Mouse (Mus musculus) CD4-positive, CD25-positive, alpha-beta regulatory T cell (primary cell): ENCODE results near the gene Znrd1as. TPM values are rescaled to one million over a fixed set of nuclear protein-coding genes. Genes with fewer than 3 reads are reported as not detected.

ENCODE experiments used
- polyA plus RNA-seq: library from polyadenylated mRNA; unstranded; fragments of 100-300 nt; shearing (Covaris generic); gene quantifications from one replicate; pipeline ENCODE4 v1.2.1, GENCODE M21; 2017

Znrd1as gene
- 6.6 TPM for polyA plus RNA-seq

GRCm38 (mm10) chr17:36957999-36958743, at the start of gene Znrd1as, which contains the start of gene Znrd1:
Gene Znrd1as (plus strand): TSS chr17:36958592.
Gene Znrd1 (minus strand): TSS chr17:36958559.

DNA sequence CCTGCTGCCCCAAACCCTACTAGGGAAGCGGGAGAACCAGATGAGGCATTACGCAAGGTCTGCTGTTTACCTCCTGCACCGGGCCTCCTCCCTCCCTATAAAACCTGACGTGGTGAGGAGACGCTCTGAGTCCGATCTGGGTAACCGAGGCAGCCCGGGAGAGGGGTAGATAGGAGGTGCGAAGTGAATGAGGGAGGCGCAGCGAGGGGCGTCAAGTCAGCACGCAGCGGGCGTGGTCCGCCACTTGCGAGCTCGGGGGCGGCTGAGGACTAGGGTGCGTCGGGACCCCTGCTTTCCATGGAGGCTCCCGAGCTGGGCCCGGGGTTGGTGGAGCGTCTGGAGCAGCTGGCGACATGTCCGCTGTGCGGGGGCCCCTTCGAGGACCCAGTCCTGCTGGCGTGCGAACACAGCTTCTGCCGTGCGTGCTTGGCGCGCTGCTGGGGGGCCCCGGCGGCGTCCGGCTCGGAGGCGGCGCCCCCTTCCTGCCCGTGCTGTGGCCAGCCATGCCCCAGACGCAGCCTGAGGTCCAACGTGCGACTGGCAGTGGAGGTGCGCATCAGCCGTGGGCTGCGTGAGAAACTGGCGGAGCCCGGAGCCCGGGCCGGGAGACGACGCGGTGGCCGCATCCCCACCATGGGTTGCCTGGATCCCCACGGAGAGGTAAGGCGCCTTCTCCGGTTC, 15.5 kb upstream of the Znrd1as start, which contains the start of gene Rnf39:
TSS of gene Rnf39 (plus strand) at position 128 of the 681 bp plus-strand sequence.

GRCm38 (mm10) chr17:36950981-36951947, 7.1 kb upstream of the Znrd1as start, which contains the start of gene Ppp1r11:
Gene Ppp1r11 (minus strand): TSS chr17:36951741.

DNA sequence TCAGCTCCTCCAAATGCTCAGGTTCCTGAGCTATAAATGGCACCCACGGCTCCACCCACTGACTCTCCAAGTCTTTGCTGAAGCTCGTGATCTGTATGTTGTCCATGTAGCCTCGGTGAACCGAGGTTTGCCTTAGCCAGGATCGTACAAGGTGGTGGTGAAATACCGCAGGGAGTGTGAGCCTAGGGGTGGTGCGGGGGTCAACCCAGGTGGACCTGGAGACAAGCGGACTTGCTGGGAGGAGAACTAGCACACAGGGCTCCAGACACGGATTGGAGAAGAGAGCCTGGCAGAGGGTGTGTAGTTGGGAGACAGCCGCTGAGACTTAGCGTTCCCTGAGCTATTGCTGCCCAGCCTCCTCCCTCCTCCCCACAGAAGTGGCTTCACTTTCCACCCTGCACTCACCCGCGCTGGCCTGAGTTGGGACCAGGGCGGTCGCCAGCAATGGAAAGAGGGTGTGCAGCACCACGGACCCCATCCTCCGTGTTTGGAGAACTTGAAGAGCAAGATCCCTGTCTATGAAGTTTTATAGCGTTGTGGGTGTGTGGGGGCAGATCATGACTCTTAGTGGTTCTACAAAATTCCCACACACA, 22.9 kb downstream of the Znrd1as start, which contains the start of gene 2410137M14Rik:
TSS of gene 2410137M14Rik (minus strand) at position 17 of the 593 bp plus-strand sequence.

DNA sequence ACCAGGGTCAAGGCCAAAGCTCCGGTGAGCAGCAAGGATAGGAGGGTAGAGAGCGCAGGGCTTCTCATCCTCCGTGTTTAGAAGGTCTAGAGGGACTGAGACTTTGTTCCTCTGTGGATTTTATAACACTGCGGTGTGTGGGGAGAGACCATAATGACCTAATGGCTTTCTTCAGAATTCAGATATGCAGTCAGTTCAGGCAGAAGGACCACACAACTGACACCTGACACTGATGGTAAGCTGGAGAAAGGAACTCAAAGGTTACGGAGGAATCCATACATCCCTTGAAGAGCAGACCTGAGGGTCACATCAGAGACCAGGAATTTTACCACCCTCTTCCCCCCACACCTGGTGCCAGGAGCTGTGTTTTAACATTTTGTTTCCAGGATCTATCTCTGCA, 31.0 kb downstream of the Znrd1as start, which contains the start of gene H2-M5:
TSS of gene H2-M5 (minus strand) at position 101 of the 400 bp plus-strand sequence.

GRCm38 (mm10) chr17:37000863-37001262, 42.5 kb downstream of the Znrd1as start, which contains the start of gene Zfp57:
Gene Zfp57 (plus strand): TSS chr17:37001163.

Other genes starting within 250 kb of the Znrd1as start
- gene H2-M10.5, start 185.7 kb upstream of the Znrd1as start, polyA plus RNA-seq: not detected
- not detected for gene H2-M10.6, start 146.4 kb upstream of the Znrd1as start, polyA plus RNA-seq
- gene Trim26, start 121.5 kb upstream of the Znrd1as start, polyA plus RNA-seq: 133 TPM
- gene Trim15, start 91.4 kb upstream of the Znrd1as start, polyA plus RNA-seq: 0.43 TPM
- gene Trim10, start 89.0 kb upstream of the Znrd1as start, polyA plus RNA-seq: 0.07 TPM
- not detected for gene Trim40, start 68.5 kb upstream of the Znrd1as start, polyA plus RNA-seq
- not detected for gene Trim31, start 60.5 kb upstream of the Znrd1as start, polyA plus RNA-seq
- gene Rnf39, start 15.7 kb upstream of the Znrd1as start, polyA plus RNA-seq: 0.17 TPM
- gene Ppp1r11, start 6.9 kb upstream of the Znrd1as start, polyA plus RNA-seq: 126 TPM
- gene Znrd1, start within 50 bp of the Znrd1as start, polyA plus RNA-seq: 85.3 TPM
- gene 2410137M14Rik, start 22.6 kb downstream of the Znrd1as start, polyA plus RNA-seq: not detected
- not detected for gene H2-M5, start 30.9 kb downstream of the Znrd1as start, polyA plus RNA-seq
- gene Zfp57, start 42.6 kb downstream of the Znrd1as start, polyA plus RNA-seq: not detected
- gene Mog, start 64.8 kb downstream of the Znrd1as start, polyA plus RNA-seq: not detected
- 12.6 TPM for gene Gabbr1, start 87.4 kb downstream of the Znrd1as start, polyA plus RNA-seq
- gene Olfr90, start 129.9 kb downstream of the Znrd1as start, polyA plus RNA-seq: 0.20 TPM
- not detected for gene Olfr91, start 139.7 kb downstream of the Znrd1as start, polyA plus RNA-seq
- not detected for gene Olfr92, start 161.5 kb downstream of the Znrd1as start, polyA plus RNA-seq
- gene Olfr93, start 202.9 kb downstream of the Znrd1as start, polyA plus RNA-seq: not detected
- 0.38 TPM for gene Ubd, start 235.3 kb downstream of the Znrd1as start, polyA plus RNA-seq
- not detected for gene Olfr94, start 242.4 kb downstream of the Znrd1as start, polyA plus RNA-seq